Mouse (Mus musculus) retina, postnatal 7 days (tissue): ENCODE results near the gene Msi2.

Source experiments
- DNase-seq: peaks from one replicate; pipeline ENCODE4 v3.0.0-alpha.2; 2012; ENCODE audit warnings: low read depth, low spot score

Msi2 gene

GRCm38 (mm10) chr11:88515736-88516583 lies 202.4 kb downstream of the Msi2 start:
- DNase-seq: no peak

GRCm38 (mm10) chr11:88515267-88515666 lies 203.0 kb downstream of the Msi2 start:
- no peak for DNase-seq

GRCm38 (mm10) chr11:88514151-88514926 lies 204.0 kb downstream of the Msi2 start:
- no peak for DNase-seq

GRCm38 (mm10) chr11:88512580-88512979 lies 205.7 kb downstream of the Msi2 start:
- DNase-seq: peak; percentile 76

GRCm38 (mm10) chr11:88510282-88510850 lies 207.9 kb downstream of the Msi2 start:
- DNase-seq: no peak

- DNase-seq: no peak
Measured at GRCm38 (mm10) chr11:88509464-88509863, 208.8 kb downstream of the Msi2 start.

- DNase-seq: no peak
Measured at GRCm38 (mm10) chr11:88508133-88508532, 210.2 kb downstream of the Msi2 start.

GRCm38 (mm10) chr11:88506544-88507419 lies 211.5 kb downstream of the Msi2 start:
- no peak for DNase-seq

GRCm38 (mm10) chr11:88506109-88506508 lies 212.2 kb downstream of the Msi2 start:
- DNase-seq: no peak

- DNase-seq: no peak
Measured at GRCm38 (mm10) chr11:88502566-88502965, 215.7 kb downstream of the Msi2 start.

GRCm38 (mm10) chr11:88498491-88498890 lies 219.8 kb downstream of the Msi2 start:
- DNase-seq: no peak

- no peak for DNase-seq
Measured at GRCm38 (mm10) chr11:88496460-88496859, 221.9 kb downstream of the Msi2 start.

- no peak for DNase-seq
Measured at GRCm38 (mm10) chr11:88495759-88496158, 222.6 kb downstream of the Msi2 start.

GRCm38 (mm10) chr11:88495018-88495417 lies 223.3 kb downstream of the Msi2 start:
- no peak for DNase-seq

GRCm38 (mm10) chr11:88493795-88494559 lies 224.3 kb downstream of the Msi2 start:
- DNase-seq: no peak

GRCm38 (mm10) chr11:88492585-88492984 lies 225.7 kb downstream of the Msi2 start:
- DNase-seq: no peak

GRCm38 (mm10) chr11:88489985-88490384 lies 228.3 kb downstream of the Msi2 start:
- no peak for DNase-seq

- DNase-seq: no peak
Measured at GRCm38 (mm10) chr11:88488941-88489724, 229.2 kb downstream of the Msi2 start.

GRCm38 (mm10) chr11:88488175-88488940 lies 230.0 kb downstream of the Msi2 start:
- no peak for DNase-seq
